Mouse (Mus musculus) cortical plate, adult 2 months (tissue): ENCODE results near the gene 4933428M09Rik. TPM values are rescaled to one million over a fixed set of nuclear protein-coding genes. Genes with fewer than 3 reads are reported as not detected.

ENCODE experiments used
- H3K27ac ChIP-seq: fragments of 200-500 bp; 2 replicates; pipeline ENCODE4 v1.5.1; 2012; ENCODE audit warnings: low read length, control low read depth, inconsistent platforms; ENCODE audit not compliant: insufficient read depth
- H3K4me1 ChIP-seq: fragments of 200-500 bp; 2 replicates; pipeline ENCODE4 v1.6.1; 2011; ENCODE audit warnings: low read length; ENCODE audit not compliant: control insufficient read depth, insufficient read depth
- H3K4me3 ChIP-seq: fragments of 200-500 bp; 2 replicates; pipeline ENCODE4 v1.5.1; 2011; ENCODE audit warnings: mild to moderate bottlenecking, low read length, control low read depth; ENCODE audit not compliant: insufficient read depth
- CTCF ChIP-seq: fragments of 200-500 bp; IDR thresholded peaks from 2 replicates; pipeline ENCODE4 v1.5.1; 2011; ENCODE audit warnings: mild to moderate bottlenecking, control low read depth, low read length; ENCODE audit not compliant: insufficient read depth; ENCODE audit errors: extremely low read depth
- POLR2A ChIP-seq: fragments of 200-500 bp; IDR thresholded peaks from 2 replicates; pipeline ENCODE4 v1.6.1; 2011; ENCODE audit warnings: mild to moderate bottlenecking, low read length, control low read depth; ENCODE audit not compliant: insufficient read depth; ENCODE audit errors: extremely low read depth
- polyA plus RNA-seq: library from polyadenylated mRNA; depleted of rRNA; stranded (reverse); fragments of >200 nt; gene quantifications from 2 replicates; pipeline ENCODE4 v1.2.3, GENCODE M21; 2012; rRNA removed

The 4933428M09Rik gene
- polyA plus RNA-seq, 1 experiment, result not detected

DNA sequence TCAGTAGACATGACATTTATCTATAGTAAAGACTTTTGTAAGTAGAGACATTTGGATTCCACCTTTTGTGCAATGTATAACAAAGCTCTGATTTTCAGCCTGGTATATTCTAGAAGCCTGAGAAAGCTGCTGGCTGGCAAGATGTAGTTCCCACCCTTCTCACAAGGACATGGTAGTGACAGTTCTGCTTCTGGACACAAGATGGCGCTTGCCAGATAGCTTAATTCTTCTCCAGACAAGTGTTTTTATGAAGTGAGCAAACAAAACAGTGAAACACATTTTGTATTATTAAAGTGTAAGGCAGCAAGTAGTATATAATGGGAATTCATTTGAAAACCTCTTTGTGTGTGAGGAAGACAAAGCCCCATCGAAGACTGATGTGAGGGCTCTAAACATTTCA, 40.0 kb downstream of the 4933428M09Rik start:
- Histone ChIP-seq H3K4me1 (no peaks in the 10 kb centered on the region), H3K27ac (no peak overlapping the region), H3K4me3 (no peak overlapping the region)
- TF ChIP-seq POLR2A, result no peak
- peak; percentile 49; the same call in 1 of the 2 replicates for TF ChIP-seq CTCF

DNA sequence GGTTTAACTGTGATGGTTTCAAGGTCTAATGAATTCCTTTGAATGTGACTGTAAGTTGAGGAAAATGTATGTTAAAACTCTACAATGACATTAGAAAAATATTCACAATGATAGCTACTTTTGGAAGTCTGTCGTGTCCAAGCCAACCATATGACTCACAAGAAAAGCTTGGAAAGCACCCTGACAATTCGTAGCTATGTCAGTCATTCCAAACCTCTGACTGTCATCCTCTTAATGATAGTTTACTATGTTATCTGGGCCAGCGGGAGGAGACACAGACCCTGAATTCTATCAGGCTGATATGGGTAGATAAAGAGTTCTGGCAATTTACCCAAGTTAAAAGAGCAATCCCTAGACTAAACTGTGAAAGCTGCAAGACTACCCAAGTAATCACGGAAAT, 41.8 kb downstream of the 4933428M09Rik start:
- Histone ChIP-seq H3K4me1 (no peaks in the 10 kb centered on the region), H3K27ac (no peak overlapping the region), H3K4me3 (no peak overlapping the region)
- TF ChIP-seq POLR2A, result no peak
- TF ChIP-seq CTCF, result no peak

DNA sequence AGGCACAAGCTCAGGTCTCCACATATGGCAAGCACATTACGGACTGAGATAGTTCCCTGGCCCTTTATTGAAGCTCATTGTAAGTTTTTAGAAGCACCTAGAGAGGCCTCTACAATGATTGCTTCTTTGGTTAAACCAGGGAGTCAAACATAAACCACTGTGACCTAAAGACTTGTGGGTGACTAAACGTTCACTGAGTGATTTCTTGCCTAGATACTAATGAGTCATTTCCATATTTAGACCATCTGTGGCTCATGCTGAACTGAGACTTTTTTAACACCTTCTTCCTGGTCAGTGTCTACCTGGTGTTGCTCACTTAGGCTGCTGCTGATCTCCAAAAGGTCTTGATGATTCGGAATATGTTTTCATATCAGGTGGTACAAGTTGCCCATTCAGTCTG, 42.9 kb downstream of the 4933428M09Rik start:
- TF ChIP-seq POLR2A, result no peak
- TF ChIP-seq CTCF, result no peak
- no peak overlapping the region for H3K4me3 ChIP-seq
- H3K4me1 ChIP-seq, result no peaks in the 10 kb centered on the region
- no peak overlapping the region for H3K27ac ChIP-seq

Other genes starting within 250 kb of the 4933428M09Rik start
- not detected in 2 replicates for gene Serpina7, start 94.0 kb upstream of the 4933428M09Rik start, polyA plus RNA-seq
- gene 4930513O06Rik, start 93.0 kb upstream of the 4933428M09Rik start, polyA plus RNA-seq, result not detected in 2 replicates
- gene Mum1l1, start 30.8 kb downstream of the 4933428M09Rik start, polyA plus RNA-seq, result 0.94 and 1.1 TPM in 2 replicates
- not detected in 2 replicates for gene Trap1a, start 154.5 kb downstream of the 4933428M09Rik start, polyA plus RNA-seq